Mouse (Mus musculus) liver, embryonic 15.5 days (tissue): ENCODE results near the gene Frmpd4. TPM values are rescaled to one million over a fixed set of nuclear protein-coding genes. Genes with fewer than 3 reads are reported as not detected.

Source experiments
- polyA plus RNA-seq: library from polyadenylated mRNA; unstranded; fragments of >200 nt; fragmentation: Nextera tagmentation; extraction: Ambion mirVana; gene quantifications from 2 replicates; pipeline ENCODE4 v1.2.1, GENCODE M21; 2015

Frmpd4 gene
- polyA plus RNA-seq, 1 experiment from 2014 or later: not detected

Other genes with a start within 250 kb of the Frmpd4 start
- gene Msl3, start 96.7 kb upstream of the Frmpd4 start, polyA plus RNA-seq: 15.3 and 15.4 TPM in 2 replicates
- 1.9 and 2.0 TPM in 2 replicates for gene Arhgap6, start 217.9 kb upstream of the Frmpd4 start, polyA plus RNA-seq